Mouse (Mus musculus): ENCODE data around the gene Zbtb16. TPM values are rescaled to one million over a fixed set of nuclear protein-coding genes. Genes with fewer than 3 reads are reported as not detected.

Zbtb16 gene
- total and polyA plus RNA-seq, 2 experiments = 7.2 to 24.2 TPM

- Histone ChIP-seq H3K27me3 (ENCODE audit: control insufficient read depth, insufficient read depth, low read length) (no peaks in the 10 kb centered on the region), H3K36me3 (ENCODE audit: control insufficient read depth, insufficient read depth, low read length) (no peaks in the 10 kb centered on the region), H3K4me1 (ENCODE audit: control insufficient read depth, insufficient read depth, low read length) (peaks cover 2% of the 10 kb centered on the region; the same call in 1 of the 2 replicates), H3K4me3 (ENCODE audit: insufficient read depth, low read depth, low read length) (no peak overlapping the region), H3K9ac (ENCODE audit: low read depth, low read length) (no peak overlapping the region), H3K27ac (replicated peaks; ENCODE audit: insufficient read depth, low read depth, low read length) (0 out of 2 replicates have a peak overlapping the region, but pooled peaks have one; percentile 5), H3K79me2 (ENCODE audit: control insufficient read depth, insufficient read depth, low read length) (peaks cover 13% of the 10 kb centered on the region; the same call in 1 of the 2 replicates)
- no peak for TF ChIP-seq POLR2A (IDR thresholded peaks at IDR 0.05; ENCODE audit: extremely low read depth, insufficient read depth, low read length)
- no peak for TF ChIP-seq CTCF (IDR thresholded peaks at IDR 0.05; ENCODE audit: low read depth, low read length)
- 65% methylated on average over 6 of the region's 6 CpGs for WGBS
- DNase-seq (ENCODE audit: extremely low read depth, low read depth, low spot score) = peak; percentile 81
Observed at GRCm38 (mm10) chr9:48707824-48708229, 128.2 kb downstream of the Zbtb16 start.

- 66% methylated on average over 14 of the region's 14 CpGs for WGBS
- Histone ChIP-seq H3K27me3 (ENCODE audit: control insufficient read depth, insufficient read depth, low read length) (no peaks in the 10 kb centered on the region), H3K27ac (replicated peaks; ENCODE audit: insufficient read depth, low read depth, low read length) (no peak overlapping the region), H3K79me2 (ENCODE audit: control insufficient read depth, insufficient read depth, low read length) (peaks cover 11% of the 10 kb centered on the region; the same call in 1 of the 2 replicates), H3K9ac (ENCODE audit: low read depth, low read length) (no peak overlapping the region), H3K4me3 (ENCODE audit: insufficient read depth, low read depth, low read length) (no peak overlapping the region), H3K36me3 (ENCODE audit: control insufficient read depth, insufficient read depth, low read length) (peaks cover under 1% of the 10 kb centered on the region; the same call in 1 of the 2 replicates), H3K4me1 (ENCODE audit: control insufficient read depth, insufficient read depth, low read length) (peaks cover 2% of the 10 kb centered on the region; the same call in 1 of the 2 replicates)
- TF ChIP-seq POLR2A (IDR thresholded peaks at IDR 0.05; ENCODE audit: extremely low read depth, insufficient read depth, low read length) (no peak), CTCF (IDR thresholded peaks at IDR 0.05; ENCODE audit: low read depth, low read length) (no peak)
- DNase-seq (ENCODE audit: extremely low read depth, low read depth, low spot score) = no peak
Observed at GRCm38 (mm10) chr9:48707134-48707823, 128.7 kb downstream of the Zbtb16 start.

GRCm38 (mm10) chr9:48701296-48701695, 134.7 kb downstream of the Zbtb16 start:
- H3K27me3 ChIP-seq (ENCODE audit: control insufficient read depth, insufficient read depth, low read length) = no peaks in the 10 kb centered on the region
- WGBS = 83% methylated on average over 4 of the region's 4 CpGs
- H3K36me3 ChIP-seq (ENCODE audit: control insufficient read depth, insufficient read depth, low read length) = peaks cover 4% of the 10 kb centered on the region; the same call in 1 of the 2 replicates

GRCm38 (mm10) chr9:48700871-48701270, 135.2 kb downstream of the Zbtb16 start:
- no peak overlapping the region for H3K4me3 ChIP-seq (ENCODE audit: insufficient read depth, low read depth, low read length)
- no peak for DNase-seq (ENCODE audit: extremely low read depth, low read depth, low spot score)
- WGBS = 84% methylated on average over 8 of the region's 8 CpGs
- no peak overlapping the region for H3K27ac ChIP-seq (replicated peaks; ENCODE audit: insufficient read depth, low read depth, low read length)
- H3K27me3 ChIP-seq (ENCODE audit: control insufficient read depth, insufficient read depth, low read length) = no peaks in the 10 kb centered on the region
- peaks cover 6% of the 10 kb centered on the region; the same call in 1 of the 2 replicates for H3K4me1 ChIP-seq (ENCODE audit: control insufficient read depth, insufficient read depth, low read length)
- TF ChIP-seq POLR2A (IDR thresholded peaks at IDR 0.05; ENCODE audit: extremely low read depth, insufficient read depth, low read length) (no peak), CTCF (IDR thresholded peaks at IDR 0.05; ENCODE audit: low read depth, low read length) (no peak)
- peaks cover 12% of the 10 kb centered on the region for H3K79me2 ChIP-seq (ENCODE audit: control insufficient read depth, insufficient read depth, low read length)
- peaks cover 4% of the 10 kb centered on the region; the same call in 1 of the 2 replicates for H3K36me3 ChIP-seq (ENCODE audit: control insufficient read depth, insufficient read depth, low read length)
- H3K9ac ChIP-seq (ENCODE audit: low read depth, low read length) = no peak overlapping the region

More at GRCm38 (mm10) chr9:48701296-48701695, 134.7 kb downstream of the Zbtb16 start:
- TF ChIP-seq POLR2A (IDR thresholded peaks at IDR 0.05; ENCODE audit: extremely low read depth, insufficient read depth, low read length) (no peak), CTCF (IDR thresholded peaks at IDR 0.05; ENCODE audit: low read depth, low read length) (no peak)
- H3K9ac ChIP-seq (ENCODE audit: low read depth, low read length) = no peak overlapping the region
- H3K27ac ChIP-seq (replicated peaks; ENCODE audit: insufficient read depth, low read depth, low read length) = no peak overlapping the region
- DNase-seq (ENCODE audit: extremely low read depth, low read depth, low spot score) = no peak
- peaks cover 3% of the 10 kb centered on the region; the same call in 1 of the 2 replicates for H3K4me1 ChIP-seq (ENCODE audit: control insufficient read depth, insufficient read depth, low read length)
- H3K79me2 ChIP-seq (ENCODE audit: control insufficient read depth, insufficient read depth, low read length) = peaks cover 15% of the 10 kb centered on the region
- no peak overlapping the region for H3K4me3 ChIP-seq (ENCODE audit: insufficient read depth, low read depth, low read length)

- peaks cover 4% of the 10 kb centered on the region; the same call in 1 of the 2 replicates for H3K36me3 ChIP-seq (ENCODE audit: control insufficient read depth, insufficient read depth, low read length)
- no peak overlapping the region for H3K27ac ChIP-seq (replicated peaks; ENCODE audit: insufficient read depth, low read depth, low read length)
- DNase-seq (ENCODE audit: extremely low read depth, low read depth, low spot score) = no peak
- H3K27me3 ChIP-seq (ENCODE audit: control insufficient read depth, insufficient read depth, low read length) = no peaks in the 10 kb centered on the region
- H3K79me2 ChIP-seq (ENCODE audit: control insufficient read depth, insufficient read depth, low read length) = peaks cover 17% of the 10 kb centered on the region
- no peak overlapping the region for H3K4me3 ChIP-seq (ENCODE audit: insufficient read depth, low read depth, low read length)
- peaks cover 13% of the 10 kb centered on the region for H3K4me1 ChIP-seq (ENCODE audit: control insufficient read depth, insufficient read depth, low read length)
- no peak for TF ChIP-seq CTCF (IDR thresholded peaks at IDR 0.05; ENCODE audit: low read depth, low read length)
- no peak for TF ChIP-seq POLR2A (IDR thresholded peaks at IDR 0.05; ENCODE audit: extremely low read depth, insufficient read depth, low read length)
- 83% methylated on average over 2 of the region's 2 CpGs for WGBS
- no peak overlapping the region for H3K9ac ChIP-seq (ENCODE audit: low read depth, low read length)
Observed at GRCm38 (mm10) chr9:48697470-48697815, 138.6 kb downstream of the Zbtb16 start.
